Mouse (Mus musculus) lung, embryonic 14.5 days (tissue): Measurements from ENCODE around the gene Itgb5. TPM values are rescaled to one million over a fixed set of nuclear protein-coding genes. Genes with fewer than 3 reads are reported as not detected.

Experiments used
- ATAC-seq: fragments of 200-750 bp; cut with Nextera tagmentation; 2 replicates; pipeline ENCODE4 v1.8.0; 2017; ENCODE audit warnings: mild to moderate bottlenecking, moderate TSS enrichment, moderate library complexity; ENCODE audit not compliant: insufficient read depth
- DNase-seq: peaks from one replicate; pipeline ENCODE4 v3.0.0-alpha.2; 2015
- H3K27ac ChIP-seq: fragments of 300-500 bp; sonication (generic); 2 replicates; pipeline ENCODE4 v1.5.1; 2014; ENCODE audit warnings: low read depth, mild to moderate bottlenecking, moderate library complexity
- H3K27me3 ChIP-seq: fragments of 300-500 bp; sonication (generic); 2 replicates; pipeline ENCODE4 v1.6.1; 2014; ENCODE audit warnings: low read length, control low read depth; ENCODE audit not compliant: insufficient read depth
- H3K36me3 ChIP-seq: fragments of 300-500 bp; sonication (generic); 2 replicates; pipeline ENCODE4 v1.6.1; 2014; ENCODE audit warnings: control low read depth; ENCODE audit not compliant: insufficient read depth
- H3K4me1 ChIP-seq: fragments of 300-500 bp; sonication (generic); 2 replicates; pipeline ENCODE4 v1.6.1; 2014; ENCODE audit warnings: antibody characterized with exemption, control low read depth; ENCODE audit not compliant: insufficient read depth
- H3K4me2 ChIP-seq: fragments of 300-500 bp; sonication (generic); 2 replicates; pipeline ENCODE4 v1.6.1; 2014; ENCODE audit warnings: mild to moderate bottlenecking
- H3K4me3 ChIP-seq: fragments of 300-500 bp; sonication (generic); 2 replicates; pipeline ENCODE4 v1.5.1; 2014; ENCODE audit warnings: low read depth, low read length
- H3K9ac ChIP-seq: fragments of 300-500 bp; sonication (generic); 2 replicates; pipeline ENCODE4 v1.6.1; 2014
- H3K9me3 ChIP-seq: fragments of 300-500 bp; sonication (generic); 2 replicates; pipeline ENCODE4 v1.6.1; 2016; ENCODE audit warnings: low read depth, low read length, control low read depth
- CTCF ChIP-seq: IDR thresholded peaks from 2 replicates; pipeline ENCODE4 v1.5.1; 2016; ENCODE audit warnings: antibody characterized with exemption, low read depth
- WGBS: fragments of 180-500 bp; shearing (Covaris S2); extraction: QIAGEN DNeasy Blood & Tissue Kit; methylation state at CpG from one replicate; pipeline ENCODE4 v1.1.7; 2014; 5-methylcytosine and 5-hydroxymethylcytosine counted together
- polyA plus RNA-seq: library from polyadenylated mRNA; unstranded; fragments of >200 nt; fragmentation: Nextera tagmentation; extraction: Ambion mirVana; gene quantifications from 2 replicates; pipeline ENCODE4 v1.2.1, GENCODE M21; 2014

Gene Itgb5
- polyA plus RNA-seq, 1 experiment from 2014 or later: 64.5 TPM

DNA sequence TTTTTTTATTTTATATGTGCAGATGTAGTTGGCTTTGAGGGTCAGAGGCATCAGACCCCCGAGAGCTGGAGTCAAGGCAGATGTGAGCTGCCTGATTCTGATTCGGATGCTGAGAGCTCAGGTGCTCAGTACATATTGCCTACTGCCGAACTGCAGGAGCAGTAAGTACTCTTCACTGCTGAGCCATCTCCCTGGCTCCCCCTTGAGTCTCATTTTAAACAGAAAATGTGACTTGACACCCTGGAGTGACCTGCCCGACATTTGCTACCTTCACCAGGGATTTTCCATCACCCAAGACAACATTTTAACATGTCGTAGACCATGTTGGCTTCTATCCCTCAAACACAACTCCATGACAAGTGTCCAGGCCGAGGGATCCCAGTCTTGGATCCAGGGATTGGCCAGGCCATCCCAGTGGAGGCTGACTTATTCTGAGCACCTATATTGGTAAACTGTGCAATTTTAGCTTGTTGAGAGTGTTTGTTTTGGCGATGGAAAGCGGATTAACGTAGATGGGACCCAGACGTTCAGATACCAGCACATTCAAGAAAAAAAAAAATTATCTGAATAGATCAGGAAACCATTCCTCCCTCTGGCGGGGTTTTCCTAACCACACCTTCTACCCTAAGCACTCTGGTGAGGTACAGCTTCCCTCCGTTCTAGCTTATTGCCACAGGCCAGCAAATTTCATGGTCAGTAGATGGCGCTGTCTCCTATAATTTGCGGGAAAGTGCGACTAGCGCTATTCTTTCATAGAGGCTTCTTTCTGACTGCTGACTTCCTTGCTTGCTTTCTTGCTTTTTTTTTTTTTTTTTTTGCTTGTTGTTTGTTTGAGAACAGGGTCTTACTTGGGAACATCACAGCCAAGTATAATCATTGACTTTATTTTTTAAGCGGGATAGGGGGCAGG lies 8.9 kb upstream of the Itgb5 start:
- ATAC-seq (peak; percentile 62), DNase-seq (peak; percentile 98)
- Histone ChIP-seq H3K4me1 (no peaks in the 10 kb centered on the region), H3K9me3 (no peaks in the 10 kb centered on the region), H3K36me3 (no peaks in the 10 kb centered on the region), H3K4me3 (no peak overlapping the region), H3K4me2 (no peak overlapping the region), H3K9ac (no peak overlapping the region), H3K27me3 (0 out of 2 replicates have a peak, but pooled peaks cover 3% of the 10 kb centered on the region), H3K27ac (no peak overlapping the region)
- 18% methylated on average over 17 of the region's 17 CpGs for WGBS
- peak; percentile 92 for TF ChIP-seq CTCF

- no peak overlapping the region for H3K9ac ChIP-seq
- H3K27me3 ChIP-seq: 0 out of 2 replicates have a peak, but pooled peaks cover 3% of the 10 kb centered on the region
- H3K4me3 ChIP-seq: no peak overlapping the region
- no peaks in the 10 kb centered on the region for H3K36me3 ChIP-seq
- WGBS: 86% methylated on average over 6 of the region's 6 CpGs
- DNase-seq: no peak
- H3K4me1 ChIP-seq: 0 out of 2 replicates have a peak, but pooled peaks cover 3% of the 10 kb centered on the region
- no peak for ATAC-seq
- H3K4me2 ChIP-seq: no peak overlapping the region
- H3K27ac ChIP-seq: no peak overlapping the region
- no peaks in the 10 kb centered on the region for H3K9me3 ChIP-seq
- TF ChIP-seq CTCF: no peak
These were observed 4.9 kb upstream of the Itgb5 start for GRCm38 (mm10) chr16:33824603-33825002.

GRCm38 (mm10) chr16:33828496-33828895 lies 969 bp upstream of the Itgb5 start:
- peak overlapping the region; percentile 83; the same call in 1 of the 2 replicates for H3K4me2 ChIP-seq

DNA sequence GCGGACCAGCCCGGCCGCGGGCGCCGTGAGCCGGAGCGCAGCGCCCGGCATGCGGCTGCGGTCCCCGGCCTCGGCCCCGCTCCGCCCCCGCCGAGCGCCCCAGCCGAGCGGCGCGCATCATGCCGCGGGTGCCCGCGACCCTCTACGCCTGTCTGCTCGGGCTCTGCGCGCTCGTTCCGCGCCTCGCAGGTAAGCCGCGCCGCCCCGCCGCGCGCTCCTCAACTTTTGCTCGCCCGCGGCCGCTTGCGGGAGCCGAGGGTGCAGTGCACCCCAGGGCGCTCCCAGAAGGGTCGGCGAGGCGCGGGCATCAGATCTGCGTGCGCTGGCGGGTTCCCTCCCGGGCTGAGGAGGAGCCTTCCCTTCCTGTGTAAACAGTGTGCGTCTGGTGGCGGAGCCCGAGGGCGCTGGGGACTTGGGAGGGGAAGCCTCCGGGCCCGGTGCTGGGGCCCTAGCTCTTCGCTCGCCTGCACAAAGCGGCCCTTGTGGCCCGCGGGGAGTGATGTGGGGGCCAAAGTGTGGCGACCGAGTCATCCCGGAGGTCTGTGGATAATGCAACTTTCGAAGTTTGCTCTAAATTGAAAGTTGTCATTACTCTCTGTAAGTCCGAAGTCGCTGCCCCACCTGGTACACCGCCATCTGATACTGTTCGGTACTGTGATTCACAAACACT lies 512 bp downstream of the Itgb5 start:
- peaks cover 23% of the 10 kb centered on the region; the same call in 1 of the 2 replicates for H3K4me1 ChIP-seq
- H3K36me3 ChIP-seq: no peaks in the 10 kb centered on the region
- H3K27ac ChIP-seq: peak overlapping the region; percentile 87
- DNase-seq (peak; percentile 70), ATAC-seq (peak; percentile 78)
- no peak for TF ChIP-seq CTCF
- under 1% methylated on average over 55 of the region's 76 CpGs for WGBS
- no peaks in the 10 kb centered on the region for H3K9me3 ChIP-seq
- peak overlapping the region; percentile 82 for H3K9ac ChIP-seq
- H3K27me3 ChIP-seq: no peaks in the 10 kb centered on the region
- peak overlapping the region; percentile 82 for H3K4me3 ChIP-seq
- H3K4me2 ChIP-seq: peak overlapping the region; percentile 83

More at GRCm38 (mm10) chr16:33828496-33828895, 969 bp upstream of the Itgb5 start:
- H3K9me3 ChIP-seq: no peaks in the 10 kb centered on the region
- H3K27me3 ChIP-seq: no peaks in the 10 kb centered on the region
- no peak overlapping the region for H3K27ac ChIP-seq
- ATAC-seq (no peak), DNase-seq (no peak)
- no peaks in the 10 kb centered on the region for H3K36me3 ChIP-seq
- no peak overlapping the region for H3K4me3 ChIP-seq
- no peak for TF ChIP-seq CTCF
- peaks cover 14% of the 10 kb centered on the region; the same call in 1 of the 2 replicates for H3K4me1 ChIP-seq
- WGBS: 84% methylated on average over 7 of the region's 7 CpGs
- H3K9ac ChIP-seq: no peak overlapping the region

- peak overlapping the region; percentile 87; the same call in 1 of the 2 replicates for H3K27ac ChIP-seq
These were observed 1.1 kb downstream of the Itgb5 start for GRCm38 (mm10) chr16:33830512-33831105.

GRCm38 (mm10) chr16:33832057-33832456 lies 2.6 kb downstream of the Itgb5 start:
- H3K4me1 ChIP-seq: peaks cover 23% of the 10 kb centered on the region; the same call in 1 of the 2 replicates
- H3K27ac ChIP-seq: peak overlapping the region; percentile 85; the same call in 1 of the 2 replicates
- 66% methylated on average over 6 of the region's 6 CpGs for WGBS
- H3K9ac ChIP-seq: no peak overlapping the region
- no peak overlapping the region; the same call in 1 of the 2 replicates for H3K4me3 ChIP-seq
- no peaks in the 10 kb centered on the region for H3K9me3 ChIP-seq
- H3K36me3 ChIP-seq: no peaks in the 10 kb centered on the region
- H3K27me3 ChIP-seq: no peaks in the 10 kb centered on the region
- TF ChIP-seq CTCF: no peak
- DNase-seq: no peak
- no peak for ATAC-seq
- peak overlapping the region; percentile 67 for H3K4me2 ChIP-seq

More at GRCm38 (mm10) chr16:33830512-33831105, 1.1 kb downstream of the Itgb5 start:
- ATAC-seq (no peak), DNase-seq (peak; percentile 26)
- H3K27me3 ChIP-seq: no peaks in the 10 kb centered on the region
- H3K4me1 ChIP-seq: peaks cover 23% of the 10 kb centered on the region; the same call in 1 of the 2 replicates
- H3K4me3 ChIP-seq: peak overlapping the region; percentile 82
- no peak for TF ChIP-seq CTCF
- H3K9me3 ChIP-seq: no peaks in the 10 kb centered on the region
- no peaks in the 10 kb centered on the region for H3K36me3 ChIP-seq
- peak overlapping the region; percentile 82 for H3K9ac ChIP-seq
- 3% methylated on average over 18 of the region's 18 CpGs for WGBS
- peak overlapping the region; percentile 83 for H3K4me2 ChIP-seq
